In the genomic region with DNA sequence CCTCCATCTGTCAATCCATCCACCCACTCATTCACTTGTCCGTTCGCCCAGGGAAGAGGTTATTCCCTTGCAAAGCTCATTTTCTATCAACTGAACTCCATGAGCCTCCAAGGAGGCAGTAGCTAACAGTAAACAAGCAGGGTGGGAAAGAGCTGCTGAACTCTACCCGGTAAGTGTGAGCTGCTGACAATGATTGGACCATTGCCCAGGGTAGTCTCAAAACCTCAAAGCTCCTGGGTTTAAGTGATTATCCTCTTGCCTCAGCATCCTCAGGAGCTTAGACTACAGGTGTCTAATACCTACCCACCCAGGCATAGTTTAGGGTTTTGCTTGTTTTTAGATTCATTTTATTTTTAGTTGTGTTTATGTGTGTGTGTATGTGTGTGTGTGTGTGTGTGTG, we compare ENCODE assay signal across 26 mouse cellular contexts.
"Had no signal": no experiment of that assay in that cellular context is flagged by ENCODE, and none has a peak within 500 bp of the region (broad histone marks: within the 10 kb centered on the region; RNA-seq: fewer than 3 reads in every experiment).

No protein-coding gene starts in this region.

- H3K27me3 ChIP-seq: heart, embryonic 13.5 days; heart, embryonic 15.5 days; hindbrain, embryonic 12.5 days; intestine, embryonic 15.5 days; limb, embryonic 12.5 days; liver, embryonic 13.5 days had no signal

- H3K9ac ChIP-seq: heart, embryonic 13.5 days; heart, embryonic 15.5 days; hindbrain, embryonic 12.5 days; hindbrain, embryonic 14.5 days; intestine, embryonic 15.5 days; limb, embryonic 12.5 days; liver, embryonic 13.5 days had no signal

- H3K4me1 ChIP-seq: heart, embryonic 13.5 days; heart, embryonic 15.5 days; hindbrain, embryonic 12.5 days; intestine, embryonic 15.5 days; limb, embryonic 10.5 days; limb, embryonic 12.5 days; liver, embryonic 13.5 days had no signal

- H3K9me3 ChIP-seq: heart, embryonic 13.5 days; heart, embryonic 15.5 days; hindbrain, embryonic 10.5 days; hindbrain, embryonic 12.5 days; intestine, embryonic 15.5 days; limb, embryonic 10.5 days; limb, embryonic 12.5 days; liver, embryonic 13.5 days had no signal

- H3K36me3 ChIP-seq: heart, embryonic 13.5 days; heart, embryonic 15.5 days; hindbrain, embryonic 10.5 days; hindbrain, embryonic 12.5 days; intestine, embryonic 15.5 days; limb, embryonic 10.5 days; limb, embryonic 12.5 days; liver, embryonic 13.5 days had no signal

- ATAC-seq: hindbrain, embryonic 16.5 days; inflammation-experienced regulatory T-cells, adult 6 months; intestine, embryonic 15.5 days; intestine, postnatal 0 days had no signal

- H3K27ac ChIP-seq: heart, adult 2 months; heart, embryonic 13.5 days; heart, embryonic 15.5 days; hindbrain, embryonic 10.5 days; hindbrain, embryonic 12.5 days; hindbrain, embryonic 14.5 days; intestine, embryonic 15.5 days; layer of hippocampus, adult 2 months; left cerebral cortex, adult 2 months; limb, embryonic 10.5 days; limb, embryonic 12.5 days; liver, embryonic 13.5 days had no signal

- H3K4me3 ChIP-seq: heart, adult 2 months; heart, embryonic 13.5 days; heart, embryonic 15.5 days; hindbrain, embryonic 10.5 days; hindbrain, embryonic 12.5 days; intestine, embryonic 15.5 days; layer of hippocampus, adult 2 months; left cerebral cortex, adult 2 months; limb, embryonic 10.5 days; limb, embryonic 12.5 days; liver, embryonic 13.5 days had no signal

- H3K4me2 ChIP-seq: heart, embryonic 11.5 days; heart, embryonic 13.5 days; heart, embryonic 15.5 days; hindbrain, embryonic 12.5 days; hindbrain, embryonic 14.5 days; intestine, embryonic 15.5 days; limb, embryonic 12.5 days; liver, embryonic 11.5 days; liver, embryonic 13.5 days had no signal

- DNase-seq: gastrocnemius, postnatal 25 days; heart, adult 2 months; heart, postnatal 14 days; heart, postnatal 36 days; kidney, adult 18-20 months; kidney, adult 8-10 months; kidney, postnatal 10 days; kidney, postnatal 25 days; kidney, postnatal 4 days; liver; liver, embryonic 13.5 days had no signal
